Mouse (Mus musculus) CD4-positive, CD25-positive, alpha-beta regulatory T cell (primary cell): ENCODE data around the gene Slc29a4. TPM values are rescaled to one million over a fixed set of nuclear protein-coding genes. Genes with fewer than 3 reads are reported as not detected.

ENCODE experiments used
- polyA plus RNA-seq: library from polyadenylated mRNA; unstranded; fragments of 100-300 nt; shearing (Covaris generic); gene quantifications from one replicate; pipeline ENCODE4 v1.2.1, GENCODE M21; 2017

The Slc29a4 gene
- 1.7 TPM for polyA plus RNA-seq

GRCm38 (mm10) chr5:142692248-142692647 lies at the start of gene Slc29a4:
Gene Slc29a4 (plus strand): TSS chr5:142692512.

Other genes starting within 250 kb of the Slc29a4 start
- gene Ap5z1, start 228.6 kb upstream of the Slc29a4 start, polyA plus RNA-seq, result 35.1 TPM
- gene Papolb, start 162.4 kb upstream of the Slc29a4 start, polyA plus RNA-seq, result not detected
- gene Radil, start 141.4 kb upstream of the Slc29a4 start, polyA plus RNA-seq, result not detected
- not detected for gene Mmd2, start 83.7 kb upstream of the Slc29a4 start, polyA plus RNA-seq
- 58.3 TPM for gene Wipi2, start 64.8 kb upstream of the Slc29a4 start, polyA plus RNA-seq
- 22.3 TPM for gene Tnrc18, start 125.2 kb downstream of the Slc29a4 start, polyA plus RNA-seq
- 5.2 TPM for gene Fbxl18, start 202.9 kb downstream of the Slc29a4 start, polyA plus RNA-seq
- gene Actb, start 214.2 kb downstream of the Slc29a4 start, polyA plus RNA-seq, result 4,088 TPM